Comparison of ENCODE assay signal across 27 mouse cellular contexts in the genomic region with DNA sequence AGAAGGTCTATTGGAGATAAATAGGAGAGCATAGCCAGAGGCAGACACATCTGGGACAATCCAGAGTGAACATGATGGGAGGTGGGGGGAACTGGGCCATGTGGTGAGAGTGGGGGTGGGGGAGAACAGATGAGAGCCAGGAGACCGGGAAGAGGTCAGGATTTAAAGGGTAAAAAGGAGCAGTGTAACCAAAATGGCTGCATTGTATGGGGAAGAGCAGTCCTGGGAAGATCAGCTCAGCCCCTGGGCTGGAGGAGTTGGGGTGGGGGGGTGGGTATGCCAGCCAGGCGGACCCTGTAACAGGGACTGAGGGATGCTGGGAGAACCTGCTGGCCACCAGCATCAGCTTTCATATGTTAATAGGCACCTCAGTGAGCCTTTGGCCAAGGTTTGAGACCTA. TPM values are rescaled to one million over a fixed set of nuclear protein-coding genes. Genes with fewer than 3 reads are reported as not detected.
A peak's percentile ranks its signal among the peaks of the same experiment; 100 is the strongest.
DNase-seq lines count a peak whose midpoint lies in the region; ATAC-seq and TF ChIP-seq lines count a peak whose summit lies in the region.
"Had no signal": no experiment of that assay in that cellular context is flagged by ENCODE, and none has a peak within 500 bp of the region (broad histone marks: within the 10 kb centered on the region; RNA-seq: fewer than 3 reads in every experiment).

No protein-coding gene starts in this region.

- no peak for TF ChIP-seq CTCF in hindbrain, postnatal 0 days (IDR thresholded peaks at IDR 0.05; ENCODE audit: low read depth)

- no peaks in the 10 kb centered on the region for H3K36me3 ChIP-seq in forebrain, embryonic 12.5 days (replicated peaks)
- no peaks in the 10 kb centered on the region for H3K36me3 ChIP-seq in forebrain, embryonic 11.5 days (ENCODE audit: control insufficient read depth, insufficient read depth, low read length)
- H3K36me3 ChIP-seq in hindbrain, embryonic 11.5 days (ENCODE audit: control insufficient read depth, insufficient read depth, low read length) = no peaks in the 10 kb centered on the region
- H3K36me3 ChIP-seq in hindbrain, postnatal 0 days (ENCODE audit: insufficient read depth, low read length) = no peaks in the 10 kb centered on the region
- no peaks in the 10 kb centered on the region for H3K36me3 ChIP-seq in midbrain, embryonic 11.5 days (ENCODE audit: control insufficient read depth, insufficient read depth, low read length)
- H3K36me3 ChIP-seq in midbrain, embryonic 14.5 days (ENCODE audit: control insufficient read depth, insufficient read depth, low read length) = no peaks in the 10 kb centered on the region
- H3K36me3 ChIP-seq: embryonic facial prominence, embryonic 13.5 days; G1E; hindbrain, embryonic 10.5 days had no signal

- ATAC-seq in forebrain, embryonic 12.5 days (ENCODE audit: low FRiP score) = 0 out of 2 replicates have a peak, but pooled peaks have one; percentile 27
- ATAC-seq in forebrain, embryonic 11.5 days (replicated peaks; ENCODE audit: low FRiP score) = no peak
- ATAC-seq in hindbrain, embryonic 11.5 days (ENCODE audit: low FRiP score) = 0 out of 2 replicates have a peak, but pooled peaks have one; percentile 34
- ATAC-seq in hindbrain, postnatal 0 days = no peak
- ATAC-seq in midbrain, embryonic 11.5 days (ENCODE audit: low FRiP score) = peak; percentile 58; the same call in 1 of the 2 replicates
- ATAC-seq in midbrain, embryonic 14.5 days (ENCODE audit: low FRiP score, low TSS enrichment) = no peak
- ATAC-seq: forebrain, embryonic 14.5 days; forebrain, postnatal 0 days; hindbrain, embryonic 16.5 days; inflammation-experienced regulatory T-cells, adult 6 months; intestine, embryonic 16.5 days; Patski had no signal

- H3K27ac ChIP-seq in forebrain, embryonic 12.5 days = no peak overlapping the region
- H3K27ac ChIP-seq in forebrain, embryonic 11.5 days (ENCODE audit: low read depth, low read length) = no peak overlapping the region
- no peak overlapping the region for H3K27ac ChIP-seq in hindbrain, embryonic 11.5 days (ENCODE audit: low read depth, low read length)
- H3K27ac ChIP-seq in hindbrain, postnatal 0 days = no peak overlapping the region
- no peak overlapping the region for H3K27ac ChIP-seq in midbrain, embryonic 11.5 days (ENCODE audit: low read depth, low read length)
- no peak overlapping the region for H3K27ac ChIP-seq in midbrain, embryonic 14.5 days (replicated peaks; ENCODE audit: low read depth, low read length)
- H3K27ac ChIP-seq: embryonic facial prominence, embryonic 13.5 days; gastrocnemius, adult 2 months; heart, adult 2 months; hindbrain, embryonic 10.5 days had no signal

- H3K27me3 ChIP-seq in forebrain, embryonic 12.5 days = no peaks in the 10 kb centered on the region
- H3K27me3 ChIP-seq in forebrain, embryonic 11.5 days (ENCODE audit: control insufficient read depth, insufficient read depth, low read length) = no peaks in the 10 kb centered on the region
- no peaks in the 10 kb centered on the region for H3K27me3 ChIP-seq in hindbrain, embryonic 11.5 days (ENCODE audit: control insufficient read depth, insufficient read depth, low read length)
- no peaks in the 10 kb centered on the region for H3K27me3 ChIP-seq in hindbrain, postnatal 0 days (ENCODE audit: insufficient read depth, low read length)
- no peaks in the 10 kb centered on the region for H3K27me3 ChIP-seq in midbrain, embryonic 11.5 days (ENCODE audit: control insufficient read depth, insufficient read depth, low read length)
- H3K27me3 ChIP-seq in midbrain, embryonic 14.5 days (ENCODE audit: control insufficient read depth, insufficient read depth, low read length) = no peaks in the 10 kb centered on the region
- H3K27me3 ChIP-seq: embryonic facial prominence, embryonic 13.5 days had no signal

- no peak for DNase-seq in forebrain, embryonic 11.5 days (ENCODE audit: low spot score)
- DNase-seq in hindbrain, embryonic 11.5 days (ENCODE audit: low spot score) = no peak
- DNase-seq in hindbrain, postnatal 0 days (ENCODE audit: low spot score) = no peak
- no peak for DNase-seq in midbrain, embryonic 11.5 days (ENCODE audit: low spot score, missing footprints)
- no peak for DNase-seq in midbrain, embryonic 14.5 days
- DNase-seq in ES-CJ7 (ENCODE audit: low read depth, low spot score) = peak; percentile 48
- DNase-seq in layer of hippocampus, adult 18-20 months (ENCODE audit: low spot score in 2 of 2) = no peak
- DNase-seq: adrenal gland, postnatal 10 days; cerebellum, adult 18-20 months; cerebellum, adult 9-10 months; cerebellum, postnatal 14 days; forebrain, postnatal 0 days; gastrocnemius, adult 2 months; gastrocnemius, postnatal 14 days; heart, adult 2 months; heart, postnatal 36 days had no signal

- H3K4me2 ChIP-seq in forebrain, embryonic 12.5 days = no peak overlapping the region
- no peak overlapping the region for H3K4me2 ChIP-seq in forebrain, embryonic 11.5 days (ENCODE audit: low read depth, low read length, severe bottlenecking)
- H3K4me2 ChIP-seq in hindbrain, embryonic 11.5 days (replicated peaks; ENCODE audit: low read depth, low read length) = no peak overlapping the region
- H3K4me2 ChIP-seq in hindbrain, postnatal 0 days (ENCODE audit: low read depth, low read length) = no peak overlapping the region
- no peak overlapping the region for H3K4me2 ChIP-seq in midbrain, embryonic 11.5 days
- no peak overlapping the region for H3K4me2 ChIP-seq in midbrain, embryonic 14.5 days (ENCODE audit: low read length)
- H3K4me2 ChIP-seq: embryonic facial prominence, embryonic 13.5 days; heart, embryonic 11.5 days had no signal

- peaks cover 7% of the 10 kb centered on the region for H3K4me1 ChIP-seq in forebrain, embryonic 12.5 days
- H3K4me1 ChIP-seq in forebrain, embryonic 11.5 days (replicated peaks; ENCODE audit: control insufficient read depth, insufficient read depth, low read length) = no peaks in the 10 kb centered on the region
- no peaks in the 10 kb centered on the region for H3K4me1 ChIP-seq in hindbrain, embryonic 11.5 days (replicated peaks; ENCODE audit: control insufficient read depth, insufficient read depth, low read length)
- no peaks in the 10 kb centered on the region for H3K4me1 ChIP-seq in hindbrain, postnatal 0 days (ENCODE audit: insufficient read depth, low read length)
- no peaks in the 10 kb centered on the region for H3K4me1 ChIP-seq in midbrain, embryonic 11.5 days (ENCODE audit: control insufficient read depth, insufficient read depth, low read length)
- no peaks in the 10 kb centered on the region for H3K4me1 ChIP-seq in midbrain, embryonic 14.5 days (ENCODE audit: control insufficient read depth, insufficient read depth, low read length)

- WGBS in forebrain, embryonic 12.5 days = 60% methylated on average over 2 of the region's 2 CpGs
- WGBS in forebrain, embryonic 11.5 days = 41% methylated on average over 2 of the region's 2 CpGs
- 59% methylated on average over 2 of the region's 2 CpGs for WGBS in hindbrain, embryonic 11.5 days
- 45% methylated on average over 2 of the region's 2 CpGs for WGBS in hindbrain, postnatal 0 days
- 42% methylated on average over 2 of the region's 2 CpGs for whole genome bisulfite sequencing in midbrain, embryonic 11.5 days
- WGBS in midbrain, embryonic 14.5 days = 42% methylated on average over 2 of the region's 2 CpGs

- H3K9me3 ChIP-seq in forebrain, embryonic 12.5 days = no peaks in the 10 kb centered on the region
- no peaks in the 10 kb centered on the region for H3K9me3 ChIP-seq in forebrain, embryonic 11.5 days (ENCODE audit: control insufficient read depth, low read length)
- H3K9me3 ChIP-seq in hindbrain, embryonic 11.5 days (ENCODE audit: control insufficient read depth, low read length) = no peaks in the 10 kb centered on the region
- no peaks in the 10 kb centered on the region for H3K9me3 ChIP-seq in hindbrain, postnatal 0 days (ENCODE audit: low read length)
- no peaks in the 10 kb centered on the region for H3K9me3 ChIP-seq in midbrain, embryonic 11.5 days (ENCODE audit: control insufficient read depth, low read length)
- no peaks in the 10 kb centered on the region for H3K9me3 ChIP-seq in midbrain, embryonic 14.5 days (ENCODE audit: control insufficient read depth, low read length)
- H3K9me3 ChIP-seq: embryonic facial prominence, embryonic 13.5 days; G1E; hindbrain, embryonic 10.5 days had no signal

- H3K4me3 ChIP-seq in forebrain, embryonic 12.5 days (replicated peaks) = no peak overlapping the region
- H3K4me3 ChIP-seq in forebrain, embryonic 11.5 days (ENCODE audit: low read depth, low read length) = no peak overlapping the region
- H3K4me3 ChIP-seq in hindbrain, embryonic 11.5 days (ENCODE audit: low read depth, low read length) = no peak overlapping the region
- H3K4me3 ChIP-seq in hindbrain, postnatal 0 days (ENCODE audit: low read length) = no peak overlapping the region
- H3K4me3 ChIP-seq in midbrain, embryonic 11.5 days (ENCODE audit: low read depth, low read length) = no peak overlapping the region
- H3K4me3 ChIP-seq in midbrain, embryonic 14.5 days (replicated peaks; ENCODE audit: low read depth, low read length) = no peak overlapping the region
- H3K4me3 ChIP-seq: embryonic facial prominence, embryonic 13.5 days; erythroblast, embryonic 14.5 days; gastrocnemius, adult 2 months; heart, adult 2 months; hindbrain, embryonic 10.5 days had no signal

- H3K9ac ChIP-seq in forebrain, embryonic 12.5 days = no peak overlapping the region
- H3K9ac ChIP-seq in forebrain, embryonic 11.5 days (ENCODE audit: low read length) = no peak overlapping the region
- H3K9ac ChIP-seq in hindbrain, embryonic 11.5 days (ENCODE audit: low read depth, low read length) = no peak overlapping the region
- H3K9ac ChIP-seq in hindbrain, postnatal 0 days (replicated peaks; ENCODE audit: low read length) = no peak overlapping the region
- no peak overlapping the region for H3K9ac ChIP-seq in midbrain, embryonic 11.5 days (ENCODE audit: low read length)
- no peak overlapping the region for H3K9ac ChIP-seq in midbrain, embryonic 14.5 days (replicated peaks; ENCODE audit: low read length)
- H3K9ac ChIP-seq: embryonic facial prominence, embryonic 13.5 days; forebrain, postnatal 0 days had no signal

RNA-seq across cellular contexts. Expression of a gene that starts 34.8 kb away (rescaled TPM):
- 0.14 and 0.36 TPM in 2 replicates for polyA plus RNA-seq in forebrain, embryonic 12.5 days (2016; fragmentation: Nextera tagmentation; extraction: Ambion mirVana)
- 0.09 and 0.53 TPM in 2 replicates for polyA plus RNA-seq in forebrain, embryonic 11.5 days (2014; fragmentation: Nextera tagmentation; extraction: Ambion mirVana)
- 0.27 and 0.48 TPM in 2 replicates for polyA plus RNA-seq in hindbrain, embryonic 11.5 days (2014; fragmentation: Nextera tagmentation; extraction: Ambion mirVana)
- total RNA-seq in hindbrain, postnatal 0 days (2014; rRNA removed) = 3.2 and 4.0 TPM in 2 replicates
- 1.1 and 1.2 TPM in 2 replicates for polyA plus RNA-seq in hindbrain, postnatal 0 days (2015; fragmentation: Nextera tagmentation; extraction: Ambion mirVana)
- polyA plus RNA-seq in midbrain, embryonic 11.5 days (2014; fragmentation: Nextera tagmentation; extraction: Ambion mirVana) = 0.26 and 0.44 TPM in 2 replicates
- 0.36 and 0.61 TPM in 2 replicates for polyA plus RNA-seq in midbrain, embryonic 14.5 days (2014; fragmentation: Nextera tagmentation; extraction: Ambion mirVana)
- total RNA-seq in layer of hippocampus, adult 18-20 months (2021) = 1 to 10 TPM; 1.8 to 2.3 TPM
- polyA plus RNA-seq: erythroblast, embryonic 14.5 days; G1E; inflammation-experienced regulatory T-cells, adult 6 months had no signal

Comparison
In these comparisons a context has a peak if more than half of its experiments do, and no peak if none do; other contexts are left out.
1. ATAC-seq: peak in forebrain, embryonic 12.5 days (single experiment), hindbrain, embryonic 11.5 days (single experiment) and midbrain, embryonic 11.5 days (single experiment); none in forebrain, embryonic 11.5 days (single experiment), hindbrain, postnatal 0 days (single experiment) and midbrain, embryonic 14.5 days (single experiment).